Mouse (Mus musculus): Measurements from ENCODE around the gene Tox4. TPM values are rescaled to one million over a fixed set of nuclear protein-coding genes. Genes with fewer than 3 reads are reported as not detected.
"Not testable (repeated sequence)": the region's sequence is repeated elsewhere in the genome, so short reads cannot be mapped to it uniquely, and the experiment has no call there.

Gene Tox4
- polyA plus RNA-seq, 1 experiment from 2014 or later, result 28.8 TPM

DNA sequence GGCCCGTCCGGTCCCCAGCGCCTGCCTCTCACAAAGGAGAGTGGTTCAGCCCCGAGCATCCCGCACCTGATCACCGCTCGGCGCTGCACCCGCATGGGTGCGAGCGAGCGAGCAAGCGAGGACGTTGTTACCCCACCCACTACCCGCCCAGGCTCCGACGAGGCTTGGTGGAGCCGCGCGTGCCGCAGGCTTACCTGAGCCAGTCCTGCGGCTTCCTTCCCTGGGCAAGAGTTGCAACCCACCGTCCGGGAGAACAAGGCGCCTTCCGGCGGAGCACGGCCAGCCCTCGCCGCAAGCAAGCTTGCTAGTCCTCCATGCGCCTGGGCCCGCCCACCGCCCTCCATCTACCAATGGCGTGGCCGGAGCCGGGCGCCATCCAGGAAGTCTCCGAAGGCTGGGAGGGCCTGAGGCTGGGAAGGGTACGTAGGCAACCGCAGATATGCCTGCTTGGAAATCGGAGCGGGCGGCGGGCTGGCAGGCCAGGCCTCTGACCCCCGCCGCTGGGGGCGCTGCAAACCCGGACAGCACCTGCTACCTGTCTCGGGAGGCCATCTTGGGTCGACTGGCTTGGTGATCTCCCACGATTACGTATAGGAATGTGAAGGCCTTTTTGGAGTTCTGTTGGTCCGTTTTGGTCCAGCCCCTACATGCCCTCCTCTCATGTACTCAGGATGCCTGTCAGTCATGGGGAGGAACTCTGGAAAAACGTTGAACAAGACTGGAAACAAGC, 21.3 kb upstream of the Tox4 start, which contains the start of gene Chd8:
Gene Chd8 (minus strand): TSS at position 297 of the 730 bp plus-strand sequence.
- Histone ChIP-seq H3K9me3 (replicated peaks; ENCODE audit: control insufficient read depth, low read length) (no peaks in the 10 kb centered on the region), H3K4me1 (ENCODE audit: control insufficient read depth, insufficient read depth, low read length) (peaks cover 7% of the 10 kb centered on the region), H3K4me2 (ENCODE audit: low read depth, low read length) (peak within 1 kb of the TSS; percentile 85), H3K4me3 (ENCODE audit: low read length) (peak within 1 kb of the TSS; percentile 74), H3K27me3 (ENCODE audit: control insufficient read depth, insufficient read depth, low read length) (no peaks in the 10 kb centered on the region), H3K9ac (ENCODE audit: low read length) (peak within 1 kb of the TSS; percentile 93), H3K27ac (ENCODE audit: low read length) (peak within 1 kb of the TSS; percentile 87), H3K36me3 (ENCODE audit: control insufficient read depth, insufficient read depth) (no peaks in the 10 kb centered on the region)
- peak; percentile 100 for ATAC-seq (replicated peaks; ENCODE audit: extremely low read depth, insufficient read depth, low FRiP score)
- WGBS, result under 1% methylated on average over 54 of the region's 54 CpGs

- H3K4me3 ChIP-seq (ENCODE audit: low read length), result no peak overlapping the region
- no peaks in the 10 kb centered on the region for H3K27me3 ChIP-seq (ENCODE audit: control insufficient read depth, insufficient read depth, low read length)
- H3K9me3 ChIP-seq (replicated peaks; ENCODE audit: control insufficient read depth, low read length), result no peaks in the 10 kb centered on the region
- WGBS, result 53% methylated on average over 3 of the region's 3 CpGs
- H3K27ac ChIP-seq (ENCODE audit: low read length), result no peak overlapping the region
- H3K9ac ChIP-seq (ENCODE audit: low read length), result no peak overlapping the region
- H3K36me3 ChIP-seq (ENCODE audit: control insufficient read depth, insufficient read depth), result peaks cover 12% of the 10 kb centered on the region
- no peak for ATAC-seq (replicated peaks; ENCODE audit: extremely low read depth, insufficient read depth, low FRiP score)
- H3K4me2 ChIP-seq (ENCODE audit: low read depth, low read length), result no peak overlapping the region
- H3K4me1 ChIP-seq (ENCODE audit: control insufficient read depth, insufficient read depth, low read length), result no peaks in the 10 kb centered on the region
These were observed 6.2 kb upstream of the Tox4 start for GRCm38 (mm10) chr14:52272781-52273180.

- Histone ChIP-seq H3K27me3 (ENCODE audit: control insufficient read depth, insufficient read depth, low read length) (no peaks in the 10 kb centered on the region), H3K9me3 (replicated peaks; ENCODE audit: control insufficient read depth, low read length) (no peaks in the 10 kb centered on the region), H3K4me3 (ENCODE audit: low read length) (no peak overlapping the region), H3K4me2 (ENCODE audit: low read depth, low read length) (no peak overlapping the region), H3K4me1 (ENCODE audit: control insufficient read depth, insufficient read depth, low read length) (peaks cover 12% of the 10 kb centered on the region), H3K36me3 (ENCODE audit: control insufficient read depth, insufficient read depth) (peaks cover 6% of the 10 kb centered on the region), H3K9ac (ENCODE audit: low read length) (no peak overlapping the region), H3K27ac (ENCODE audit: low read length) (no peak overlapping the region)
- no peak for ATAC-seq (replicated peaks; ENCODE audit: extremely low read depth, insufficient read depth, low FRiP score)
- 91% methylated on average over 4 of the region's 4 CpGs for WGBS
These were observed 1.7 kb upstream of the Tox4 start for GRCm38 (mm10) chr14:52277210-52277609.

GRCm38 (mm10) chr14:52279747-52280120, 788 bp downstream of the Tox4 start:
- Histone ChIP-seq H3K9me3 (replicated peaks; ENCODE audit: control insufficient read depth, low read length) (no peaks in the 10 kb centered on the region), H3K27ac (ENCODE audit: low read length) (peak overlapping the region; percentile 82), H3K4me2 (ENCODE audit: low read depth, low read length) (peak overlapping the region; percentile 81), H3K4me3 (ENCODE audit: low read length) (peak overlapping the region; percentile 82), H3K9ac (ENCODE audit: low read length) (peak overlapping the region; percentile 93), H3K36me3 (ENCODE audit: control insufficient read depth, insufficient read depth) (peaks cover 5% of the 10 kb centered on the region), H3K4me1 (ENCODE audit: control insufficient read depth, insufficient read depth, low read length) (peaks cover 12% of the 10 kb centered on the region), H3K27me3 (ENCODE audit: control insufficient read depth, insufficient read depth, low read length) (no peaks in the 10 kb centered on the region)
- 1% methylated on average over 21 of the region's 21 CpGs for WGBS
- ATAC-seq (replicated peaks; ENCODE audit: extremely low read depth, insufficient read depth, low FRiP score), result peak; percentile 11; the same call in 1 of the 2 replicates

GRCm38 (mm10) chr14:52283629-52284028, 4.7 kb downstream of the Tox4 start:
- 93% methylated on average over 5 of the region's 5 CpGs for WGBS

GRCm38 (mm10) chr14:52284191-52284590, 5.2 kb downstream of the Tox4 start:
- Histone ChIP-seq H3K4me1 (ENCODE audit: control insufficient read depth, insufficient read depth, low read length) (peaks cover 8% of the 10 kb centered on the region), H3K9ac (ENCODE audit: low read length) (no peak overlapping the region), H3K9me3 (replicated peaks; ENCODE audit: control insufficient read depth, low read length) (no peaks in the 10 kb centered on the region), H3K36me3 (ENCODE audit: control insufficient read depth, insufficient read depth) (peaks cover 17% of the 10 kb centered on the region), H3K4me3 (ENCODE audit: low read length) (no peak overlapping the region), H3K27ac (ENCODE audit: low read length) (no peak overlapping the region), H3K4me2 (ENCODE audit: low read depth, low read length) (no peak overlapping the region), H3K27me3 (ENCODE audit: control insufficient read depth, insufficient read depth, low read length) (no peaks in the 10 kb centered on the region)
- 76% methylated on average over 3 of the region's 3 CpGs for WGBS
- ATAC-seq (replicated peaks; ENCODE audit: extremely low read depth, insufficient read depth, low FRiP score), result no peak

More at GRCm38 (mm10) chr14:52283629-52284028, 4.7 kb downstream of the Tox4 start:
- ATAC-seq (replicated peaks; ENCODE audit: extremely low read depth, insufficient read depth, low FRiP score), result no peak
- H3K36me3 ChIP-seq (ENCODE audit: control insufficient read depth, insufficient read depth), result peaks cover 17% of the 10 kb centered on the region
- no peaks in the 10 kb centered on the region for H3K9me3 ChIP-seq (replicated peaks; ENCODE audit: control insufficient read depth, low read length)
- no peak overlapping the region for H3K9ac ChIP-seq (ENCODE audit: low read length)
- no peak overlapping the region for H3K27ac ChIP-seq (ENCODE audit: low read length)
- H3K4me3 ChIP-seq (ENCODE audit: low read length), result no peak overlapping the region
- no peaks in the 10 kb centered on the region for H3K27me3 ChIP-seq (ENCODE audit: control insufficient read depth, insufficient read depth, low read length)
- H3K4me2 ChIP-seq (ENCODE audit: low read depth, low read length), result no peak overlapping the region
- peaks cover 8% of the 10 kb centered on the region for H3K4me1 ChIP-seq (ENCODE audit: control insufficient read depth, insufficient read depth, low read length)

DNA sequence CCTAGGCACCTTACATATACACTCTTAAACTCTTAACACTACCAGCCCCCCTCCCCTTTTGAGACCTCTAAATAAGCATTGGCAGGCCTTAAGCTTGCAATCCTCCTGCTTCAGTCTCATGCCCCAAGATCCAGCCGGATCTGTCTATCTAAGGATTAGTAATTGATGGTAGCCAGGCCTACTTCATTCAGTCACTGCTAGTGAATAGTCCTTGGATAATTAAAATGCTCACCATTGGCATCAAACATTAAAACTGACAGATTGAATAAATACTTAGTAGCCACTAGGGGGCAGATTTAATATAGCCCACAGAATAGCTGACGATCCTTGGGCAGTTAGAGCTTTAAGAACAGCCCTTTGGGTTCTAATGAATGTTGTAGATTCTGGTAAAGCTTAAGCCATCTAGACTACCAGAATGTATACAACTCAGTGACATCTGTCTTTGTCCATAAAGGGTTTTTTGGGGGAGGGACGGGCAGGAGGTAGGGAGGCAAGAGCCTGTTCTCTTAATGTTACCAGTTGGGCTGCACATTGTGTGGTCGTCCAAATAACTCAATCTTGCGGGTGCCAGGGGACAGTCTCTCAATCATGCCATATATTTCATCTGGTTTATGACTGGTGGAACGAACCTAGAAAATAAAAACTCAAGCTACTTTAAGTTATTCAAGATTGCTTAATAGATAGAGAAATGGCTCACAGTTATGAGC, 16.8 kb downstream of the Tox4 start:
- Histone ChIP-seq H3K4me3 (ENCODE audit: low read length) (no peak overlapping the region), H3K9me3 (replicated peaks; ENCODE audit: control insufficient read depth, low read length) (no peaks in the 10 kb centered on the region), H3K36me3 (ENCODE audit: control insufficient read depth, insufficient read depth) (peaks cover 50% of the 10 kb centered on the region), H3K27me3 (ENCODE audit: control insufficient read depth, insufficient read depth, low read length) (no peaks in the 10 kb centered on the region), H3K9ac (ENCODE audit: low read length) (no peak overlapping the region), H3K4me1 (ENCODE audit: control insufficient read depth, insufficient read depth, low read length) (no peaks in the 10 kb centered on the region), H3K27ac (ENCODE audit: low read length) (no peak overlapping the region), H3K4me2 (ENCODE audit: low read depth, low read length) (no peak overlapping the region)
- 67% methylated on average over 6 of the region's 6 CpGs for WGBS
- ATAC-seq (replicated peaks; ENCODE audit: extremely low read depth, insufficient read depth, low FRiP score), result no peak

DNA sequence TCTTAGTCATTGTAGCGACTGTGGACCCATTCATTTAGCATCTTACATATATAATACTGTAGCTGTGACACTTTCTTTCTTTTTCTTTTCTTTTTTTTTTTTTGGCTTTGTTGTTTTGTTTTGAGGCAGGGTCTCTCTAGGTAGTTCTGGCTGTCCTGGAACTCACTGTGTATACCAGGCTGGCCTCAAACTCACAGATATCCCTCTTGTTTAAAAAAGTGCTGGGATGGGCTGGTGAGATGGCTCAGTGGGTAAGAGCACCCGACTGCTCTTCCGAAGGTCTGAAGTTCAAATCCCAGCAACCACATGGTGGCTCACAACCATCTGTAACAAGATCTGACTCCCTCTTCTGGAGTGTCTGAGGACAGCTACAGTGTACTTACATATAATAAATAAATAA, 24.6 kb downstream of the Tox4 start:
- 85% methylated on average over 3 of the region's 3 CpGs for WGBS
- H3K4me2 ChIP-seq (ENCODE audit: low read depth, low read length); H3K27me3 ChIP-seq (ENCODE audit: control insufficient read depth, insufficient read depth, low read length); H3K4me1 ChIP-seq (ENCODE audit: control insufficient read depth, insufficient read depth, low read length); ATAC-seq (replicated peaks; ENCODE audit: extremely low read depth, insufficient read depth, low FRiP score); H3K9me3 ChIP-seq (replicated peaks; ENCODE audit: control insufficient read depth, low read length); H3K27ac ChIP-seq (ENCODE audit: low read length); H3K4me3 ChIP-seq (ENCODE audit: low read length); H3K9ac ChIP-seq (ENCODE audit: low read length): not testable (repeated sequence)
- peaks cover 13% of the 10 kb centered on the region for H3K36me3 ChIP-seq (ENCODE audit: control insufficient read depth, insufficient read depth)

- peak; percentile 92 for ATAC-seq (replicated peaks; ENCODE audit: extremely low read depth, insufficient read depth, low FRiP score)
- peaks cover 6% of the 10 kb centered on the region for H3K4me1 ChIP-seq (ENCODE audit: control insufficient read depth, insufficient read depth, low read length)
- H3K4me3 ChIP-seq (ENCODE audit: low read length), result peak within 1 kb of the TSS; percentile 91
- H3K27me3 ChIP-seq (ENCODE audit: control insufficient read depth, insufficient read depth, low read length), result no peaks in the 10 kb centered on the region
- H3K27ac ChIP-seq (ENCODE audit: low read length), result peak within 1 kb of the TSS; percentile 97
- peak within 1 kb of the TSS; percentile 84 for H3K9ac ChIP-seq (ENCODE audit: low read length)
- WGBS, result under 1% methylated on average over 46 of the region's 46 CpGs
- peaks cover 4% of the 10 kb centered on the region for H3K36me3 ChIP-seq (ENCODE audit: control insufficient read depth, insufficient read depth)
- peak within 1 kb of the TSS; percentile 86 for H3K4me2 ChIP-seq (ENCODE audit: low read depth, low read length)
- no peaks in the 10 kb centered on the region for H3K9me3 ChIP-seq (replicated peaks; ENCODE audit: control insufficient read depth, low read length)
These were observed 25.8 kb downstream of the Tox4 start, which contains the start of gene Mettl3 for GRCm38 (mm10) chr14:52304644-52305271. Gene Mettl3 (minus strand): TSS chr14:52305128.
